Mouse (Mus musculus): ENCODE results near the gene F8. TPM values are rescaled to one million over a fixed set of nuclear protein-coding genes. Genes with fewer than 3 reads are reported as not detected.

The F8 gene
- polyA plus RNA-seq, 1 experiment from 2014 or later: 4.2 TPM

GRCm38 (mm10) chrX:75126893-75127292 is 255.5 kb downstream of the F8 start:
- Histone ChIP-seq H3K4me3 (replicated peaks; ENCODE audit: low read depth, low read length) (no peak overlapping the region), H3K4me1 (replicated peaks; ENCODE audit: insufficient read depth, low read length) (no peaks in the 10 kb centered on the region), H3K36me3 (ENCODE audit: insufficient read depth, low read length) (no peaks in the 10 kb centered on the region), H3K4me2 (ENCODE audit: low read length) (no peak overlapping the region), H3K27ac (no peak overlapping the region), H3K9me3 (replicated peaks; ENCODE audit: low read length) (no peaks in the 10 kb centered on the region), H3K27me3 (ENCODE audit: insufficient read depth, low read length) (no peaks in the 10 kb centered on the region), H3K9ac (ENCODE audit: low read depth, low read length) (no peak overlapping the region)
- no peak for TF ChIP-seq CTCF (IDR thresholded peaks at IDR 0.05; ENCODE audit: low read depth)
- ATAC-seq (replicated peaks; ENCODE audit: low FRiP score, low read depth) (no peak), DNase-seq (ENCODE audit: low spot score) (no peak)

GRCm38 (mm10) chrX:75125606-75126005 is 256.8 kb downstream of the F8 start:
- ATAC-seq (replicated peaks; ENCODE audit: low FRiP score, low read depth) (no peak), DNase-seq (ENCODE audit: low spot score) (no peak)
- no peaks in the 10 kb centered on the region for H3K9me3 ChIP-seq (replicated peaks; ENCODE audit: low read length)
- H3K27ac ChIP-seq: no peak overlapping the region
- WGBS: 90% methylated on average over 3 of the region's 3 CpGs
- no peak overlapping the region for H3K4me3 ChIP-seq (replicated peaks; ENCODE audit: low read depth, low read length)
- no peak overlapping the region for H3K9ac ChIP-seq (ENCODE audit: low read depth, low read length)
- H3K36me3 ChIP-seq (ENCODE audit: insufficient read depth, low read length): no peaks in the 10 kb centered on the region
- no peak overlapping the region for H3K4me2 ChIP-seq (ENCODE audit: low read length)
- no peaks in the 10 kb centered on the region for H3K4me1 ChIP-seq (replicated peaks; ENCODE audit: insufficient read depth, low read length)
- TF ChIP-seq CTCF (IDR thresholded peaks at IDR 0.05; ENCODE audit: low read depth): no peak
- no peaks in the 10 kb centered on the region for H3K27me3 ChIP-seq (ENCODE audit: insufficient read depth, low read length)

Other genes with a start within 250 kb of the F8 start
- 0.21 TPM in 1 of 2 replicates, not detected in the other for gene Smim9, start 218.8 kb downstream of the F8 start, polyA plus RNA-seq (2015; fragmentation: Nextera tagmentation; extraction: Ambion mirVana)
- 73.5 and 77.8 TPM in 2 replicates for gene Fundc2, start 216 bp downstream of the F8 start, polyA plus RNA-seq (2015; fragmentation: Nextera tagmentation; extraction: Ambion mirVana)
- 28.1 and 32.3 TPM in 2 replicates for gene Cmc4, start 34.0 kb upstream of the F8 start, polyA plus RNA-seq (2015; fragmentation: Nextera tagmentation; extraction: Ambion mirVana)
- 5.9 and 6.3 TPM in 2 replicates for gene Mtcp1, start 34.0 kb upstream of the F8 start, polyA plus RNA-seq (2015; fragmentation: Nextera tagmentation; extraction: Ambion mirVana)
- 51.4 and 54.4 TPM in 2 replicates for gene Brcc3, start 34.0 kb upstream of the F8 start, polyA plus RNA-seq (2015; fragmentation: Nextera tagmentation; extraction: Ambion mirVana)
- gene Vbp1, start 131.7 kb upstream of the F8 start, polyA plus RNA-seq (2015; fragmentation: Nextera tagmentation; extraction: Ambion mirVana): 174 and 189 TPM in 2 replicates
- gene Rab39b, start 195.6 kb upstream of the F8 start, polyA plus RNA-seq (2015; fragmentation: Nextera tagmentation; extraction: Ambion mirVana): 1.6 TPM in 2 replicates

Data from kidney, postnatal 0 days (tissue).